Mouse (Mus musculus): ENCODE results near the gene Abhd6.

Gene Abhd6

DNA sequence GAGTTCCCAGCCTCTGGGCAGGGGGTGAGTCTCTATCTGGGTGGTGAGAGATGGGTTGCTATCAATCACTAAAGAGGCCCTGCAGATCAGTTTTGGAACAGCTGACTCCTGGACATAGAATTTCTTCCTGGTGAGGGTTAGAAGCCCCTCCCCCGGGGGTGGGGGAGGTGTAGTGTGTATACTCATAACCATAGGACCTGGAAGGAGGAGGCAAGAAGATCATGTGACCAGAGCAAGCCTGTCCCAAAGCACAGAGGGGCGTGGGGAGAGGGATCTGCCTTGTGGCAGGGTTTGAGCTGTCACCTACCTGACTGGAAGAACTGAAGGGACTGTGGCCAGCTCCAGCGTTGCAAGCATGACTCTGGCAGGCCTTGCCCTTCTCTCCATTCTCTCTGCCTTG lies 59.4 kb downstream of the Abhd6 start:
- in situ Hi-C loops (cut with MboI), result no loop called here

DNA sequence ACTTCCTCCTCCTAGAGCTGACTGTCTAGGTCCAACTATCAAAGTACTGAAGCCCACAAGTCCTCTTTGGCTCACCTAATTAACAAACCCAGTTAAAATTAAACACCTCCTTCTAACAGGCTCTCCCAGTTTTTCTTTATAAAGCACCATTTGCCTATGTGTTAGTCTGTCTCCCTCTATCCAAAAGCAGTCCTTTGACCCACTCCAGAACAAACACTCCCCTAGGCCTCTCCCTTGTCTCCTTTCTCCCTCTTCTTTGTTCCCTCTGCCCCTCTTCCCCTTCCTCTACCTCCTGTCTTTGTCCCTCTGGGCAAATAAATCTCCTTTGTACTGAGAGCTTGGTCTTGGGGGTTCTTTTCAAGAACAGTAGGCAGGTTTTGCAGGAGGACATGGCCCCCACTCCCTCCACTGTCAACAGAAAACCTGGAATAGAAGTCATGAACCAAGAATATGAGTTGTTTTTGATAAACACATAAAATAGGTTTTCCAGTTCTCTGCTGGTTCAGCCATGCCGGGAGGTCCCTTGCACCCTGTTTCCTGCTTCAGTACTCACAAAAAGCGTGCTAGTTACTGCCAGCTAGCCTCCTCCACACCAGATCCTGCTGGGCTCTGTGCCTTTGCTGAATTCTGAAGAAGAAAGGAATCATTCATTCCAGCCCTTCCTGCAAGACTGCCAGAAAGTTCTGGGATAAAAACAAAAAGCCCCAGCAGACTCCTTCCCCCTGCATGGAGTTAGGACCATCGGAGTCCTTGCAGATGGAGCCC lies 60.0 kb downstream of the Abhd6 start:
- in situ Hi-C loops (cut with MboI), result no loop called here

DNA sequence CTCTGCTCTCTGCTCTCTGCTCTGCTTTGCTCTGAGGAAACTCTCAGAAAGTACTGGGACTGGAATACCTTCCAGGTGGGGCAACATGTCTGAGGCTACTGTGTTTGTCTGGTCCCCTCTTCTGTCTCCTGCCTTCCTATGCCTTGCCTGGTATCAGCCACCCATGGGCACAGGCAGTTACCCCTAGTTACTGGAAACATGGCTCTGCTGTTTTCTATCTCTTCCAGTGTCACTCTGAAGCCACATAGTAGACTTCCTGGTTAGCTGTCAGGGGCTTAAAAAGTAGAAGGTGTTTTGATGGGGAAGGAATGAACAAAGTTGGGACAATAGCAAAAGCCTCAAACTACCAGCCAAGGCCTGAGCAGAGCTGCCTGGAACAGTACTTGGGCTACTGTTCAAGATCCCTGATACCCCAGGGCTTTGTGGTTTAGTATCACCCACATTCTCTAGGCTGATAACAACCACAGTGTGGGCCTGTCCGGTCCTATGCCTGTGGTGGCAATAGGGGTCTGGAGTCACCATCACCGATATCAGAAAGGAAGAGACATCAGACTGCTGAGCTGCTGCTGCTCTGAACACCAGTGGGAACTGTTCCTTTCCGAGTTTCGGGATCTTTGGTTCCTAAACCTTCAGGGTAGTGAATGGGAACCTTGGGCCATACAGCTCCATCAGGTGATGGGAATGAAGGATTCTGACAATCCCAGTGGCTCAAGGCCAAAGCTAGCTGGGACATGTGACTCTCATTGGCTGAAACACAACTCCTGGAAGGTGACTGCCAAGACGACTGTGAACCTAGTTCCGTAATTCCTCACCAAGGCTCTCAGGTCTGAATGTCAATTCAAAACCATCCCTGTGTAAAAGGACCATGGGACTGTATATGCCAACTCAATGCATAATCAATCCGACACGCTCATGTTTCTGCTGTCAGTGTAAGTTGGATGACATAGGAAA lies 61.4 kb downstream of the Abhd6 start:
- in situ Hi-C loops (cut with MboI), result no loop called here

DNA sequence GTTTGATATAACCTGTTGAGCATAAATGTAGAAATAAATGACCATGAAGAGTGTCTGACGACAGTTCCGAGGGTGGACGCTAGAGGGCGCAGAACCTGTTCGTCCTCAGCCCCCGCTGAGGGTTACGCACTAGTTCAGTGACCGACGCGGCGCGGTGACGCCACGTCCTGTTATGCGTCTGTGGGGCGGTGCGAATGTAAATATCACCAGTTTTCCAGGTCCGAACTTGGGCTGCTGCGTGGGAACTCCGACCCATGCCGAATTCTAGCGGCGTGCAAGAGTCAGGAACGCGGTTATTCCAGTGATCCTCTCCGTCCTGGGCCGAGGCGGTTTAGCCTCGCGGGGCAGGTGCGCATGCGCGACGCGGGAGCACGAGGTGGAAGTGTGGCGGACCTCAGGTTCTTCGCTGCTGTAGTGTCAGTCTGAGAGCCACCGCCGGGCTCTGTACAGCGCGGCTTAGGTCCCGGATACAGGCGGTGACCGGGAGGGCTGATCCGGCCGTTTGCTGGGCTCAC lies 77.5 kb downstream of the Abhd6 start, which contains the start of gene Rpp14:
Gene Rpp14, plus strand, starts transcription at position 203 of the 515 bp plus-strand sequence.
- in situ Hi-C loops (cut with MboI), result no loop called here

DNA sequence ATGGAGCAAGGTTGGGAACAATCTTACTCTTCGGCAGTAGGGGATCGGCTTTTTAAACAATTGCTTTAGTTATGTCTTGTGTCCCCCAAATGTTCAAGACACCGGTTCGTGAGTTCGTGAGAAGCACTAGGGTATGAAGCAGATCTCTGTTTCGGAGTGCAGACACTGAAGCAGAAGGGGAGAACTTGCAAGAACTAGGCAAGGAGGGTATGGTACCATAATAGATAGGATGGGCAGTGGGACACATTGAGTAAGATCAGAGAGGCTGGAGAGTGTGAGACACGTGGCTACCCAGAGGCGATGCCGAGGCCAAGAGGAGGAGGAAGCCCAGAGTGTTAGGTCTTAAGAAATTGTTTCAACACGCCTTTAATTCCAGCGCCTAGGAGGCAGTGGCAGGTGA lies 78.0 kb downstream of the Abhd6 start:
- in situ Hi-C loops (cut with MboI), result no loop called here

DNA sequence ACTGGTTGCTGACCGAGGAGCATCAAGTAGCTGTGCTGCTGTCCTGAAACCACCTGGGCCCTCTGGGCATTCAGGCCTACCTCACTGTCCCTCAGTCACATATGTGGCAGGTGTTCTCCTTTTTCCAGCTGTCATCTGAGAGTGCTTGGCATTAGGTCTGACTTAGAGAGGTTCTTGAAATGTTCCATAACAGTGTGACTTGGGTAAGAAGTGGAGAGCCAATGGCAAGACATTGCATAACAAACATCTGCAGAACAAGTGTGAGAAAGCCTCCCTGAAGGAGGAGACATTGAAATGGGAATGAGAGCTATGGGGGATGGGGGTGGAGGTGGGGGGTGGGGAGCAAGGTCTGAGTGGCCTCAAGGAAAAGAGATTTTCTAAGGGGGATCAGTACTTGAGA lies 80.2 kb downstream of the Abhd6 start:
- in situ Hi-C loops (cut with MboI), result no loop called here

DNA sequence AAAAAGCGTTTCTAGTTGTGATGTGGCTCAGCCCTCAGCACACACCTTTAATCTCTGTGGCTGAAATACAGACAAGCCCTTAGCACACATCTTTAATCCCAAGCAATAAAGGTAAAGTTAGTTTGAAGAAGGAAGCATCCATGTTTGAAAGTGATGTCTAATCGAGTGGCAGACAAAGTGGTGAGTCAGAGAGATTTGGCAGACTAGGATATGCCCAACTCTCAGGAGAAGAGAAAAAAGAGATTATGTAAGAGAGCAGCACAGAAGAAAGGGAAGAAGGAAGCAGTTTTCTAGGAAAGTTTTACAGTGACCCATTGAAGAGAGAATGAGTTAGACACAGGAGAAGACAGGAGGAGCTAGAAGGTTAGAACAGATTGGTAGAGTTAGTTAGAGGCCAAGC lies 86.3 kb downstream of the Abhd6 start:
- in situ Hi-C loops (cut with MboI), result no loop called here

DNA sequence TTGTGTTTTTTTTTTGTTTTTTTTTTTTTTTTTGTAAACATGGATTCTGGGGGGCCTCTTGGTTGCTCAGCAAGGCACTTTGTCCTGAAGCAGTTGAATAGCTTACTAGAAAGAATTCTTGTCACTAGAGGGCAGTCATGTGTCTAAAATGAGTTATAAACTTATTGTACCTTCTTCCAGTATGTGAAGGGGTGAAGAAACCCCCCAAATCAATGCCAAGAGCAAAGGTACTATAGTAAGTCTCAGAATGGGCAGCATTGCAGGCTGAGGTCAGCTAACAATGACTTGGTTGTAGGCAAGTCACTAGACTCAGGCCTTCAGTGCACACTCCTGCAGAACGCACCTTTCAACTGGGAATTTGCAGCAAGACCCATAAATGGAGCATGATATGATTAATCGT lies 89.9 kb downstream of the Abhd6 start:
- in situ Hi-C loops (cut with MboI), result no loop called here

DNA sequence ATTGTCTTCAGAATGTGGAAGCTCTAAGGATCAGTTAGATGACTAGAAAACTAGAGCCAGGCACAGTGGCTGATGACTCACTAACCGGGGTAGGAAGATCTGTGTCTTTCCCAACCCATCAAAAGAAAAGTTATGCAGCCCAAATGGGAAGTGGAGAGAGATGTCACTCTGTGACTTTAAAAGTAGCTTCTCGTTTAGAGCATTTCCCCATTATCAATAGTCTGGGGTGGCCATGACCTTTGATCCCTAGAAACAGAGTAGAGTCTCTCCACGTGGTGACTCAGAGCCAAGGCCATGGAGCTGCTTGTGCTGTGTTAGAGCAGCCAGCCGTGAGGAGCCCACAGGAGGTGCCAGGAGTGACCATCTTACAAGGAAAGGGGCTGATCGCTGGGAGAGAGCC lies 90.7 kb downstream of the Abhd6 start:
- in situ Hi-C loops (cut with MboI), result no loop called here

DNA sequence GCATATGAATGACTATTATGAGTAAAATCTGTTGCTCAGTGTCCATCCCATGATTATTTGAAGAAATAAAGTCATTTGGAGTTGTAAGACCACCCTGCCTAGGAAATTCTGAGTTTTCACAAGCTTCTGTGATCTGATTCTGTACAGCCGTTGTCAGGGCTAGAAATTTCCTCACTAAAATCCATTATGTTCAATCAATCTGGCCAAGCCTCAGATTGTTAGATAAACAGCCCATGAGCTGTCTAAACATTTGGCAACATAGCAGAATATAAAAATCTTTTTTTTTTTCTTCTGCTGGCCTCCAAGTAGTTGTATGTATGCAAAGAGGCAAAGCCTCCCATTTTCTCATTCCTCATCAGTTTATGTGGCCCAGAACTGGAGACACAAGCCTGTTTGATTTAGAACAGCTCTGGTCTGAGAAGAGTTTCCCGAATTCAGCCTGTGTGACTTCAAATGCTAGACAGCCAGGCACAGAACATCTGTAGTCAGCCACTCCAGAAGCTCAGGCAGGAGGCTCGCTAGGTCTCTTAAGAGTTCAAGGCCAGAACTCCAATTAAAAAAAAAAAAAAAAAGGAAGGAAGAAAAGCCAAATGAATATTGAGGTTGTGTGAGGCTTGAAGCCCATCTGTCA lies 92.3 kb downstream of the Abhd6 start:
- in situ Hi-C loops (cut with MboI), result loop anchor here (5.0 kb wide), 1 partner anchor 57 kb away; no protein-coding TSS in a partner anchor

DNA sequence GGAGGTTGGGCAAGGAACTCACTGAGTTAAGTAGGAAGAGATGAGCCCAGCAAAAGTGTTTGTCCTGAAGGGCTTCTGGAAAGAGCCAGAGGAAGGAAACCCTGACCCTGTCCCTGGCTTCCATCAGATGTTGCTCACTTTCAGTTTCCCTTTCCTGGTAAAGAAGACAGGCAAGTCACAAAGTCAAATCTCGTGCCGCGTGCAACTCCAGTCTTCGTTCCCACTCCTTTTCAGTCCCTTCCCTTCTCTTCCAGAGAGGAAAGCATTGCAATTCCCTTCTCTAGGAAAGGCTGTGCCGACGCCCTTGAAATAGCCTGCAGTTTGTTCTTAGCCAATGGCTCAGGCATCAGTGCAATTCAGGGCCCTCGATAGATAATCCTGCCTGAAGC lies 92.9 kb downstream of the Abhd6 start:
- in situ Hi-C loops (cut with MboI), result loop anchor here (5.0 kb wide), 1 partner anchor 57 kb away; no protein-coding TSS in a partner anchor

DNA sequence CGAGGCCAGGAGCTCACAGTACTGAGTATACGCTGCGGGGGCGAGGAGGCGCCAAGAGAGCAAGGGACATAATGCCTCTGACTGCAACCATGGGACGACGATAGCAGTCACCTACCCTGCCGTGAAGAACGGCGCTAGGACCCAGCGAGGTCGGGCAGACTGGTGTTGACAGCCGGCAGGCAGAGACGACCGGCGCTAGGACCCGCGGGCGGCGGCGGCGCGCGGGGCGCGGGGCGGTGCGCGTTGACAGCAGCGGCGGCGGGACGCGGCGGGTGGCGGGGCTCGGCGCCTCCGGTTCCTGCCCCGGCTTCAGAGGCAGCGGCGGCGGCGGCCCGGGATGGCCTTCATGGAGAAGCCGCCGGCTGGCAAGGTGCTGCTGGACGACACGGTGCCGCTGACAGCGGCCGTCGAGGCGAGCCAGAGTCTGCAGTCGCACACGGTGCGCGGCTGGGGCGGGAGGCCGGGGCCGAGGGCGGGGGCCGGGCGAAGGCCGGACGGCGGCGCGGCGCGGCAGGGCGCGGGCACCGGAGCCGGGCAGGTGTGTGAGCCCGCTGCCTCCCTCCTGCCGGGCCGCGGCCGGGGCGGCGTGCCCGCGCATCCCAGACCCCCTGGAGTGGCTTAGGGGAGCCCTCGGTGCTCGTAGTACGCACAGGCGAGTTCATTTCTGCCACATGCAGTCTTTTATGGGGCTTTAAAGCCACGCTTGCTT lies 95.4 kb downstream of the Abhd6 start, which contains the start of gene Pxk:
Gene Pxk, plus strand, starts transcription at position 234 of the 709 bp plus-strand sequence.
- in situ Hi-C loops (cut with MboI), result loop anchor here (5.0 kb wide), 1 partner anchor 54 kb away; no protein-coding TSS in a partner anchor

DNA sequence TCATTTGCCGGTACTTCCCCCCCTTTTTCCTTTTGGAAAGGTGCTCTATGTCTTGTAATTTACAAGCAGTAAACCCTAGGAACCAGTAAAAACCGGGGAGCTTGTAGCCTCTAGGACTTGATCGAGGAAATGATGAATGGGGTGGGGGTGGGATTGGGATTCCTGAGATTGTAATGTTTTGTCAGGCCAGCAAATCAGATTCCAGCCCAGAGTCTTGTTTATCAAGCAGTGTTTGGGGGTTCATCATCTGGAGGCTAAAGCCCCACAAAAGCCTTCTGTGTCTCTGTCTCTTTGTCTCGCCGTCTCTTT lies 95.9 kb downstream of the Abhd6 start:
- in situ Hi-C loops (cut with MboI), result loop anchor here (5.0 kb wide), 1 partner anchor 54 kb away; no protein-coding TSS in a partner anchor

DNA sequence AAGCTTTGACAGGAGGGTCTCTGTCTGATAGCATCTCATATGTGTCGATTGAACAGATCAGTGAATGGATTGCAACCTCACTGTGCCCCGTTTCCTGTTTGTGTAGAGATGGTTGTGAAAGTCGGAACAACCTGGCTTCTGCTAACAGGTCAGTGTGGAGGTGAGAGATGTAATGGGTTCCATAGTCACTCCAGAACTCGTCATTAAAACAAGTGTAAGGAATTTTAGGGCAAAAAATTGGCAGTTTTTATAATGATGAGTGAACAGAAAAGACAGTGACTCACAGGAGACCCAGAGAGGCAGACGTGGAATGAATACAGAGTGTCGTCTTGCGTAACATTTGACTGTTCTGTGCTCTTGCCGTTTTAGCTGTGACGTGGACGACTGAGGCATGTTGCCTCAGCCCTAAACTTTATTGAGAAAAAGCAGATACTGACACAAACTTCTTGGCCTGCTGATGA lies 96.9 kb downstream of the Abhd6 start:
- in situ Hi-C loops (cut with MboI), result loop anchor here (5.0 kb wide), 1 partner anchor 53 kb away; no protein-coding TSS in a partner anchor

DNA sequence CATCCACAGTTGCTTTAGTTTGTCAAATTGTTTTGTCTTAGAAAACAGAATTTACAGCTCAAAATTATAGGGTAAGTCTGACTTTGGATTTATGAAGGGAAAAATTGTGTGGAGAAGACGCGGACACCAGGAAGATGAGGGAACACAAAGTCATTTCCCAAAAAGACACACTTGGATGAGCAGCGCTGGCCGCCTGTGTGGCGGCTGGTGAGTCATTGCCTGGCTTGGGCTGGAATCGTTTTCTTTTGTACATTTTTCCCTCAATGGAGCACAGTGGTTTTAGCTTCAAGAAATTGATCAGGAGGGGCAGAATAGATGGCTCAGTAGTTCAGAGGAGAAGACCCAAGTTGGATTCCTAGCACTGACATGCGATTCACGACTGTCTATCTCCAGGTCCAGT lies 99.2 kb downstream of the Abhd6 start:
- in situ Hi-C loops (cut with MboI), result no loop called here

DNA sequence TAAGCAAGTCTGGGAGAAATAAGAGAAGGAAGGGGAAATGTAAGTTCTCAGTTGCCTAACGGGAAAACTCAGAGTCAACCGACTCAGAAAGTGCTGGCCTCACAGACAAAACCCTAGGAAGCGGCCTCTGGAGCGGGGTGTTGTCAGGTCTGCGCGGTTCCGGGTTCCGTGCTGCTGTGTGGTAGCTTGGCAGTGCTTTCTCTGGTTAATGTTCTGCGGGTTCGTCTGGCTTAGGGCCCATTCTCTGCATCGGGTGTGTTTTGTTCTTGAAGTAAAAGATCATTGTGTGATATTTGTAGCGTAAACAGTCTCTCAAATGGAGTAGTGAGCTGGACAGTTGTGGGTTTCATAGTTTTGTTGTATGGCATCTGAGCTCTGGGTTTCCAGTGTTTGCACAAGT lies 100.0 kb downstream of the Abhd6 start:
- in situ Hi-C loops (cut with MboI), result no loop called here
